Mouse (Mus musculus) left cerebral cortex, adult 18-20 months (tissue): ENCODE measurements at regions not wholly inside any gene's neighbourhood (a gene's known extent, or its start where the extent isn't known, plus 50 kb on each side); places are given as distances from the start of the nearest gene placed in this dataset.
"Not testable (repeated sequence)": the region's sequence is repeated elsewhere in the genome, so short reads cannot be mapped to it uniquely, and the experiment has no call there.

Experiments used
- DNase-seq, 2 experiments: peaks; one replicate each; pipeline ENCODE4 v3.0.0; 2021 to 2022; ENCODE audit warnings: low spot score in 2 of 2, mixed read lengths in 1 of 2

DNA sequence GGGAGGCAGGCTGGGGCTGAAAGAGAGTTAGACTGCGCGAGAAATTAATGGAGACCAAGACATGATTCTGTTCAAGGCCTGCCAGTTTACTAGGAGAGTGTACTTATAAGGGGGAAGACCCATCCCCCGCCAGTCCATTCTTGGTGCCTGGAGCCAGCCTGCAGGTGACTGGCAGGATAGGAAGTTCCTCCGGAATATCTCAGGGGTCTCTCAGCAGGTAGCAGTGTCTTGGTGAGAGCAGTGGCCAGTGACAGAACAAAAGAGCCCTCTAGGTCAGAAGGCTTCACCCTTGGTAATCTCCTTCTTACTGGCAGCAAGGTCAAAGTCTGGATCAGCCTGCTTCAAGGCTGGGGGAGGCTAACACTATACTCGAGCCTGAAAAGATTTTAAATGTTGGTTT lies 83.7 kb upstream of the Zfp804b start:
- no peak for DNase-seq

DNA sequence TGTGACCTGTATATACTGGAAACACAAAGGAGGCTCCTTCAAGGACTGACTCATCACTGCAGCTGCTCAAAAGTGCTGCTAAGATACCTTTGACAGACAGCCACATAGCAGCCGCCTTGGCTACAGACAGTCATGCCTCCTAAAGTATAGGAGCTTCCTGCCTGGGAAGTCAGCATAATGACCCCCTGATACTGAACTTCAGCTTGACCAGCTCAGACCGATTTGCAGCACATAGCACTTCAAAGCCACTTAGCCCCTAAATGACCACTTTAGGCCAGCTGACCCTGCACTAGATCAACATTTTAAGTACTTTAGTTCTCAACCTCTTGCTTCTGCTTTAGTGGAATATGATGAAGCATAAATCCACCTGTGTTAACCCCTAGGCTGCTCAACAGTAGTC lies 91.9 kb upstream of the Zfp804b start:
- no peak for DNase-seq

- no peak for DNase-seq
Observed at GRCm38 (mm10) chr5:7448001-7448400, 103.4 kb upstream of the Zfp804b start.

GRCm38 (mm10) chr5:7454896-7455295 lies 110.3 kb upstream of the Zfp804b start:
- DNase-seq = no peak

- no peak for DNase-seq
Observed at GRCm38 (mm10) chr5:7457102-7457501, 112.5 kb upstream of the Zfp804b start.

- DNase-seq = no peak
Observed at GRCm38 (mm10) chr5:7489150-7489549, 144.6 kb upstream of the Zfp804b start.

DNA sequence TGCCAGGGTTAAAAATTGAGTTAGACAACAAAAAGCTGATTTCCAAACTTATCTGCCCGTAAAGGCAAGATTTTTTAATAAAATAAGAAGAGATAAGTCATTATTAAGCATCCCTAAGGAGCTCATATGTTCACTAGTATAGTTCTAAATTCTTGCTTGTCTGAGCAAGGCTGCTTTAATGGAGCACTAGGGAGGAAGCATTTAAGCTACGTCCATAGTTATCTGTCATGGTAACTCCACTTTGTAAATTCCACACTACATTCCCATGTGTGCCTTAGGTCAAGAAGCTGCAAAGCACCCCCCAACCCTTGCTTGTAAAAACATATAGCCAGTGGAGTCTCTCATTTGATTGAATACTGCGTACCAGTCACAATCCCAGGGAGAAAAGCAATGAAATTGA lies 145.0 kb upstream of the Zfp804b start:
- no peak for DNase-seq

DNA sequence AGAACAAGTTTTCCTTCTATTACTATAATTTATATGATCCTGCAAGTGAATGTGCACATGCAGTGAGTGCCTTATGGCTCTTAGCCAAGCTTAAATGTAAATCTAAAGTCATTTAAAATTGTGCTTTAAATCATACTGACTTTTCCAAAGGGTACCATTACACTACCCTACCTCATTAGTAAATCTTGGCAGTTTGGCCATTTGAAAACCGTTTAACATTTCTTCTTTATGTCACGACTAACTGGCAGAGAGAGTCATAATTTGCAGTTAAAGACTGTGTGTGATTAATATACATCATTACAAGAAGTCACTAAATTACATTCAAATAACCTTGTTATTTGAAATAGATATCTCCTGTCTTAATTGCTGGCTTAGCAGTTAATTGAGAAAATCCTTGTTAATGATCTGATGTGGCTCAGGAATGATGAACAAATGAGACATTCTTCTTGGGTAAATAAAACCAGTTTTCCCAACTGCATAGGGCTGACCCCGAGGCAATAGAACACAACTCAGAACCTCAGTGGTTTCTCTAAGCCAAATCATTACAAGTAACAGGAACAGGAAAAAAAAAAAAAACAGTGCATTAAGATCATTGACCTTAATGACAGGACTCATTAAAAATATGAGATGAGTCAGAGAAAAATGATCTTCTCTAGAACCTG lies 173.1 kb upstream of the Zfp804b start:
- no peak for DNase-seq

GRCm38 (mm10) chr5:7532686-7533199 lies 188.2 kb upstream of the Zfp804b start:
- DNase-seq = no peak

DNA sequence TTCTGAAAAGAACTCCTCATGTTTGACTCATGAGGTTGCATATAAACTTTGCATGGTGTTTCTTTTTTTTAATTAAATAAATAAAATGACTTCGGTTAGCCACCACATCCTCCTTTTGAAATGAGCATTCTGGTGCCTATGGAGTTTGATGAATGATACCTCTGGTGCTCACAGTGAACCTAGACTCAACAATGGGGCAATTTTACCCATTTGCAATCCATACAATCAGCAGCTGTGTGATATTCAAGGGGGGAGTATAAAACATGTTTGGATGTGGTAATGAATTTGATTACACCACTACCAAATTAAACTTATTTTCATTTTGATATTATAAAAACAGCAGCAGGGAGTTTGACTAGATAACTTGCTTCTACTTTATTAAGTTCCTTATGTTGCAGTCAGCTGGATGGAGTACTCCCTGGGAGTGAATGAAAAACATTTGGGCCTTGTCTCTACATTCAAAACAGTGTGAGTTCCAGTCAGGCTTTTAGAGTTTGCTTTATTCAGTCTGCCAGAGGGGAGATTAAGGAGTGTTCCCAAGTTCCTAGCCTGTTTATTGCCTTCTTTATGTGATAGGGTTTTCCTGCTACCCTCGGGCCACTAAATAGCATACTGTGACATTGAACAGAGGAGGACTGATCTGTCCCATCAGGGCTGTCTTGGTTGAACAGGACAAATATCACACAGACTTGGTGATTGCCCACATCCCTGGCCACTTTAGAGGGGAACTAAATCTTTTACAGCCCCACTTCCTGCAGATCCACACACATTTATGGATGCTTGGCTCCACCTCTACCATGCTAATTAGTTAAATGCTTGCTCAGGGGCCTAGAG lies 195.5 kb upstream of the Zfp804b start:
- no peak for DNase-seq

DNA sequence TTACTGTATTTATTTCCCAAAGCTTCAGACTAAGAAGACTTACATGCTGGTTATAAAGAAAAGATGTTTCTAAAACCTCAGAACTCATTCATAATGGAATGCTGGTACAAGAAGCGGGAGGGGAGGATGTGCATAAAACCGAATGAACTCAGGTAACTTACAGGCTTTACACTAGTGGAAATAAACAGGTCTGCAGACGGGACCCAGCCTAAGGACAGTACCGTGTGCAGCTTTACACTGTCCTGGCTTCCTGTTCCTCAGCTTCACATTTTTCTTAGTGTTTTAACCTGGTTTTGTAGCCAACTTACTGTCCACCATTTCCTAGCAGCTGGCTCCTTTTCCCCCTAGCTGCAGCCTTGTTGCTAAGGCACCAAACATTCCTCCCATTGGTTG lies 196.1 kb upstream of the Zfp804b start:
- DNase-seq = no peak

- no peak for DNase-seq
Observed at GRCm38 (mm10) chr5:7543857-7544256, 199.3 kb upstream of the Zfp804b start.

DNA sequence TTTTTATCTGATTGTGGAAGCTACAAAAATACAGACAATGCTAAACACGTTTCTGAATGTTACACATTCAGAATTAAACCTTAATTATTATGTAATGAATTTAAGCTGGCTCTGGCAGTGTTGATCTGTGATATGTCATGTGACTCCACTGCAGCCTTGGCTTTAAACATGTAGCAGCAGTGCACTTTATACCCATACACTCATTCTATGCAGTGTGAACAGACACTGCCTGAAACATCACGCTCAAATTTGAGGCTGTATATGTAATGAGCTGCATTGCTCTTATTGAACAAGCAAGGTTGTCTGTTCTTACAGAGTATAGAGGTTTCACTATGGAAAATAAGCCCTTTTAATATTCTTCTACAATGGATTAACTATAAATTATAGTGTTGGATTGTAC lies 235.9 kb upstream of the Zfp804b start:
- no peak for DNase-seq

DNA sequence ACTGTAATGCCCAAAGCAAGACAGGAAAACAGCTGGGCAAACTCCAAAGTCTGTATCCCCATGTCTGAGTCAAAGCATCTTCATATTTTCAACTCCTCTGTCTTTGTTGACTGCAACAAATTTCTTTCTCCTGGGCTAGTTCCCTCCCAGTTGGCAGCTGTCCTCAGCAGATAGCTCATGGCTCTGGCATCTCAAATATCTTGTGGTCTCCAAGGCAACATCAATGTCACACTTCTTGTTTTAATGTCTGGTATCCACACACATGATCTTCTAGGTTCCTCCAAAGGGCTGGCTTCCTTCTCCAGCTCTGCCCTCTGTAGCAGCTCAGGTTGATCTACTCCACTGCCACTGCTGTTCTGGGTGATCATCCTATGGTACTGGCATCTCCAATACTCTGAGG lies 242.0 kb upstream of the Zfp804b start:
- no peak for DNase-seq

GRCm38 (mm10) chr5:7600418-7600817 lies 255.9 kb upstream of the Zfp804b start:
- DNase-seq = no peak

GRCm38 (mm10) chr5:7607517-7607916 lies 263.0 kb upstream of the Zfp804b start:
- DNase-seq = no peak

GRCm38 (mm10) chr5:7607924-7608323 lies 263.4 kb upstream of the Zfp804b start:
- no peak for DNase-seq

- DNase-seq = no peak
Observed at GRCm38 (mm10) chr5:7655280-7655679, 305.0 kb upstream of the Steap4 start.

- DNase-seq = no peak
Observed at GRCm38 (mm10) chr5:7701776-7702175, 258.5 kb upstream of the Steap4 start.

DNA sequence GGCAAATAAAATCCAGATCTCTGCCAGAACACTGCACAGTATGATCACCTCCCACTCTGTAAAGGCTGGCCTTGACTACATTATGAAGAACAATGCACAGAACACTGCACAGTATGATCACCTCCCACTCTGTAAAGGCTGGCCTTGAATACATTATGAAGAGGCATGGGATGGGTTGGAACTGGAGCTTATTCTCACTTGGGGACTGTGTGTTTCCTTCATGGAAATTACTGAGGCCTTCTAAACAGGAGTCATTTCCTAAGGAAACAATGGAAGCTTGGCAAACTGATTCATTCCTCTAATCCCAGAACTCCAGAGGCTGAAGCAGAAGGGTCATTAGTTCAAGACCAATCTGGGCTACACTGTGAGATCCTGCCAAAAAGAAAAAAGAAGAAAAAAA lies 240.7 kb upstream of the Steap4 start:
- no peak for DNase-seq

- no peak for DNase-seq
Observed at GRCm38 (mm10) chr5:7720061-7720460, 240.2 kb upstream of the Steap4 start.

DNA sequence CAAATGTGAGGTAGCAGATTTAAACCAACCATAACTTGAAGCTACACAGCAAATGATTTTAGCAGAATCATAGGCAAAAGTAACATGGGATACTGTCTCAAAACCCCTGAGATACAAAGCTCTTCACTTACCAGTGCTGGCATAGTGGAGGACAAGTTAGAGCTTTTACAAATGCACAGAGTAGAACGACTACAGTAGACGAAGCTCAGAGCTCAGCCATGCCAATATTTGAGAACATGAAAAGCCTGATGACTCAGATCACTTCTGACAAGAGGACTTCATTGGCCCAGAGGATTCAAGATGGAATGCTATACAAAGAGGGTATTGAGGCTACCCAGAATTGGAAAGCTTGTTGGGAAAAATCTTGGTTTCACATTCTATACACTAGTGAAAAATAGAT lies 239.6 kb upstream of the Steap4 start:
- no peak for DNase-seq

- DNase-seq = not testable (repeated sequence)
Observed at GRCm38 (mm10) chr5:7732566-7732965, 227.7 kb upstream of the Steap4 start.
